Mouse (Mus musculus) large intestine, adult 2 months (tissue): ENCODE measurements at regions not wholly inside any gene's neighbourhood (a gene's known extent, or its start where the extent isn't known, plus 50 kb on each side); places are given as distances from the start of the nearest gene placed in this dataset.

Experiments used
- DNase-seq: peaks from one replicate; pipeline ENCODE4 v3.0.0-alpha.2; 2012; ENCODE audit warnings: low read depth, low spot score
- WGBS: fragments of 180-500 bp; shearing (Covaris S2); methylation state at CpG from one replicate; pipeline ENCODE4 v1.1.7; 2018; 5-methylcytosine and 5-hydroxymethylcytosine counted together

GRCm38 (mm10) chr5:64623653-64624052 is 179.5 kb upstream of the Klf3 start:
- 27% methylated on average over 3 of the region's 3 CpGs for WGBS
- peak; percentile 64 for DNase-seq

GRCm38 (mm10) chr5:64624205-64624604 is 179.0 kb upstream of the Klf3 start:
- no peak for DNase-seq
- WGBS, result 35% methylated on average over 6 of the region's 6 CpGs

- WGBS, result 49% methylated on average over 4 of the region's 4 CpGs
- DNase-seq, result no peak
Measured at GRCm38 (mm10) chr5:64625421-64625820, 177.8 kb upstream of the Klf3 start.

- 22% methylated on average over 6 of the region's 6 CpGs for WGBS
- DNase-seq, result no peak
Measured at GRCm38 (mm10) chr5:64625841-64626298, 177.3 kb upstream of the Klf3 start.

- peak; percentile 90 for DNase-seq
- whole genome bisulfite sequencing, result 9% methylated on average over 9 of the region's 9 CpGs
Measured at GRCm38 (mm10) chr5:64626351-64626750, 176.8 kb upstream of the Klf3 start.

- peak; percentile 85 for DNase-seq
- WGBS, result 40% methylated on average over 2 of the region's 2 CpGs
Measured at GRCm38 (mm10) chr5:64630582-64630981, 172.6 kb upstream of the Klf3 start.

GRCm38 (mm10) chr5:64632171-64632570 is 171.0 kb upstream of the Klf3 start:
- no peak for DNase-seq
- 80% methylated on average over 5 of the region's 5 CpGs for WGBS

GRCm38 (mm10) chr5:64634008-64634407 is 169.2 kb upstream of the Klf3 start:
- WGBS, result 84% methylated on average over 8 of the region's 8 CpGs
- no peak for DNase-seq

GRCm38 (mm10) chr5:64634721-64635120 is 168.5 kb upstream of the Klf3 start:
- WGBS, result 84% methylated on average over 4 of the region's 4 CpGs
- no peak for DNase-seq

- DNase-seq, result no peak
- 41% methylated on average over 3 of the region's 3 CpGs for WGBS
Measured at GRCm38 (mm10) chr5:64636301-64636700, 166.9 kb upstream of the Klf3 start.

- WGBS, result 97% methylated on average over 1 of the region's 1 CpGs
Measured at GRCm38 (mm10) chr5:64643584-64643983, 159.6 kb upstream of the Klf3 start.

GRCm38 (mm10) chr5:64647417-64648125 is 155.6 kb upstream of the Klf3 start:
- WGBS, result 61% methylated on average over 18 of the region's 18 CpGs
- no peak for DNase-seq

More at GRCm38 (mm10) chr5:64643584-64643983, 159.6 kb upstream of the Klf3 start:
- no peak for DNase-seq

GRCm38 (mm10) chr5:64648492-64648891 is 154.7 kb upstream of the Klf3 start:
- WGBS, result 18% methylated on average over 8 of the region's 8 CpGs
- no peak for DNase-seq

GRCm38 (mm10) chr5:64651407-64651806 is 151.8 kb upstream of the Klf3 start:
- 77% methylated on average over 3 of the region's 3 CpGs for WGBS
- DNase-seq, result no peak

GRCm38 (mm10) chr5:64653764-64654163 is 149.4 kb upstream of the Klf3 start:
- 28% methylated on average over 5 of the region's 5 CpGs for WGBS
- DNase-seq, result no peak

- no peak for DNase-seq
- 84% methylated on average over 5 of the region's 5 CpGs for WGBS
Measured at GRCm38 (mm10) chr5:64655286-64655685, 147.9 kb upstream of the Klf3 start.

- DNase-seq, result no peak
- 56% methylated on average over 6 of the region's 6 CpGs for WGBS
Measured at GRCm38 (mm10) chr5:64661959-64662358, 141.2 kb upstream of the Klf3 start.

GRCm38 (mm10) chr5:64662476-64662875 is 140.7 kb upstream of the Klf3 start:
- no peak for DNase-seq
- 64% methylated on average over 7 of the region's 7 CpGs for WGBS

- DNase-seq, result no peak
- WGBS, result 44% methylated on average over 1 of the region's 1 CpGs
Measured at GRCm38 (mm10) chr5:64663766-64664165, 139.4 kb upstream of the Klf3 start.

- DNase-seq, result no peak
- 53% methylated on average over 3 of the region's 3 CpGs for WGBS
Measured at GRCm38 (mm10) chr5:64665064-64665463, 138.1 kb upstream of the Klf3 start.

- 68% methylated on average over 3 of the region's 3 CpGs for WGBS
- no peak for DNase-seq
Measured at GRCm38 (mm10) chr5:64666256-64666655, 136.9 kb upstream of the Klf3 start.

- DNase-seq, result no peak
- 44% methylated on average over 3 of the region's 3 CpGs for WGBS
Measured at GRCm38 (mm10) chr5:64667053-64667452, 136.1 kb upstream of the Klf3 start.
